Mouse (Mus musculus) liver, embryonic 14.5 days (tissue): ENCODE results near the gene Dedd2. TPM values are rescaled to one million over a fixed set of nuclear protein-coding genes. Genes with fewer than 3 reads are reported as not detected.

Source experiments
- ATAC-seq: fragments of 200-750 bp; cut with Nextera tagmentation; 2 replicates; pipeline ENCODE4 v1.8.0; 2017; ENCODE audit warnings: moderate number of reproducible peaks, mild to moderate bottlenecking, moderate library complexity; ENCODE audit not compliant: insufficient read depth
- DNase-seq, 3 experiments: peaks; one replicate each; pipeline ENCODE4 v3.0.0-alpha.2; 2012 to 2013; ENCODE audit warnings: low read depth in 3 of 3, low spot score in 3 of 3
- H3K27ac ChIP-seq: fragments of 300-500 bp; sonication (generic); 2 replicates; pipeline ENCODE4 v1.5.1; 2014; ENCODE audit warnings: moderate library complexity, mild to moderate bottlenecking, control low read depth, inconsistent platforms
- H3K27me3 ChIP-seq: fragments of 300-500 bp; sonication (generic); 2 replicates; pipeline ENCODE4 v1.6.1; 2014; ENCODE audit warnings: mild to moderate bottlenecking, low read length, moderate library complexity; ENCODE audit not compliant: control insufficient read depth, insufficient read depth
- H3K36me3 ChIP-seq: fragments of 300-500 bp; sonication (generic); replicated peaks from 2 replicates; pipeline ENCODE4 v1.6.1; 2014; ENCODE audit warnings: low read depth; ENCODE audit not compliant: control insufficient read depth, insufficient read depth
- H3K4me1 ChIP-seq, 2 experiments: fragments of 200-500 bp in 1 of 2; fragments of 300-500 bp in 1 of 2; sonication (generic) in 1 of 2; replicated peaks; 2 replicates each; pipeline ENCODE4 v1.6.1; 2012 to 2014; ENCODE audit warnings: antibody characterized with exemption in 1 of 2, inconsistent platforms in 1 of 2, low read length in 1 of 2; ENCODE audit not compliant: control insufficient read depth in 2 of 2, insufficient read depth in 2 of 2
- H3K4me2 ChIP-seq: fragments of 300-500 bp; sonication (generic); 2 replicates; pipeline ENCODE4 v1.6.1; 2014; ENCODE audit warnings: low read depth, mild to moderate bottlenecking, control low read depth, moderate library complexity
- H3K4me3 ChIP-seq, 2 experiments: fragments of 200-500 bp in 1 of 2; fragments of 300-500 bp in 1 of 2; sonication (generic) in 1 of 2; 2 replicates each; pipeline ENCODE4 v1.5.1; 2012 to 2014; ENCODE audit warnings: low read depth in 2 of 2, low read length in 2 of 2, mild to moderate bottlenecking in 2 of 2, control low read depth in 1 of 2, inconsistent platforms in 1 of 2, moderate library complexity in 1 of 2; ENCODE audit not compliant: insufficient read depth in 1 of 2
- H3K9ac ChIP-seq: fragments of 300-500 bp; sonication (generic); replicated peaks from 2 replicates; pipeline ENCODE4 v1.6.1; 2014; ENCODE audit warnings: mild to moderate bottlenecking, control low read depth, moderate library complexity
- H3K9me3 ChIP-seq: fragments of 300-500 bp; sonication (generic); 2 replicates; pipeline ENCODE4 v1.6.1; 2016; ENCODE audit warnings: low read length, mixed read lengths; ENCODE audit not compliant: control insufficient read depth
- CTCF ChIP-seq: IDR thresholded peaks from 2 replicates; pipeline ENCODE4 v1.5.1; 2016; ENCODE audit warnings: antibody characterized with exemption, low read depth, control low read depth
- EP300 ChIP-seq: IDR thresholded peaks from 2 replicates; pipeline ENCODE4 v1.6.1; 2016; ENCODE audit warnings: antibody characterized with exemption, low read depth
- WGBS: fragments of 180-500 bp; shearing (Covaris S2); extraction: QIAGEN DNeasy Blood & Tissue Kit; methylation state at CpG from one replicate; pipeline ENCODE4 v1.1.7; 2014; ENCODE audit not compliant: insufficient replicate concordance; 5-methylcytosine and 5-hydroxymethylcytosine counted together
- polyA plus RNA-seq, 2 experiments: library from polyadenylated mRNA; depleted of rRNA in 1 of 2; stranded (reverse) in 1 of 2; unstranded in 1 of 2; fragments of >200 nt; fragmentation: Nextera tagmentation in 1 of 2; extraction: Ambion mirVana in 1 of 2; gene quantifications; 2 replicates each; pipeline versions ENCODE4 v1.2.1 to v1.2.3; 2012 to 2014

The Dedd2 gene
- polyA plus RNA-seq, 2 experiments: 20.8 to 26.9 TPM

GRCm38 (mm10) chr7:25263968-25264870 is 43.8 kb upstream of the Dedd2 start:
- Histone ChIP-seq H3K9ac (no peak overlapping the region), H3K9me3 (no peaks in the 10 kb centered on the region), H3K36me3 (no peaks in the 10 kb centered on the region), H3K4me1 (peaks cover 12 to 20% of the 10 kb centered on the region in 2 experiments), H3K27me3 (no peaks in the 10 kb centered on the region), H3K4me2 (no peak overlapping the region), H3K27ac (no peak overlapping the region), H3K4me3 (no peak overlapping the region)
- ATAC-seq (no peak), DNase-seq (no peak)
- no peak for TF ChIP-seq EP300
- TF ChIP-seq CTCF: no peak
- WGBS: 45% methylated on average over 17 of the region's 17 CpGs

- no peak overlapping the region for H3K27ac ChIP-seq
- no peaks in the 10 kb centered on the region for H3K36me3 ChIP-seq
- H3K9me3 ChIP-seq: no peaks in the 10 kb centered on the region
- peaks cover 5 to 13% of the 10 kb centered on the region in 2 experiments for H3K4me1 ChIP-seq
- 70% methylated on average over 1 of the region's 1 CpGs for whole genome bisulfite sequencing
- H3K27me3 ChIP-seq: no peaks in the 10 kb centered on the region
- no peak overlapping the region for H3K9ac ChIP-seq
- TF ChIP-seq EP300: no peak
- no peak for TF ChIP-seq CTCF
- ATAC-seq (no peak), DNase-seq (no peak)
- no peak overlapping the region for H3K4me3 ChIP-seq
- H3K4me2 ChIP-seq: no peak overlapping the region
Measured at GRCm38 (mm10) chr7:25261896-25262295, 41.5 kb upstream of the Dedd2 start.

- no peaks in the 10 kb centered on the region for H3K9me3 ChIP-seq
- TF ChIP-seq EP300 (no peak), CTCF (no peak)
- H3K27me3 ChIP-seq: no peaks in the 10 kb centered on the region
- H3K4me2 ChIP-seq: no peak overlapping the region; the same call in 1 of the 2 replicates
- ATAC-seq (no peak), DNase-seq (no peak)
- no peaks in the 10 kb centered on the region for H3K36me3 ChIP-seq
- no peak overlapping the region for H3K27ac ChIP-seq
- peaks cover 14 to 20% of the 10 kb centered on the region in 2 experiments for H3K4me1 ChIP-seq
- no peak overlapping the region for H3K4me3 ChIP-seq
- 33% methylated on average over 8 of the region's 8 CpGs for WGBS
- H3K9ac ChIP-seq: no peak overlapping the region
Measured at GRCm38 (mm10) chr7:25251822-25252221, 31.4 kb upstream of the Dedd2 start.

- Histone ChIP-seq H3K27ac (no peak overlapping the region), H3K4me2 (peak overlapping the region; percentile 99), H3K4me3 (peak overlapping the region; percentile 47 to 74), H3K27me3 (no peaks in the 10 kb centered on the region), H3K9me3 (no peaks in the 10 kb centered on the region), H3K9ac (peak overlapping the region; percentile 37), H3K4me1 (peaks cover 14 to 20% of the 10 kb centered on the region in 2 experiments), H3K36me3 (no peaks in the 10 kb centered on the region)
- ATAC-seq: 0 out of 2 replicates have a peak, but pooled peaks have one; percentile 17
- DNase-seq: no peak
- TF ChIP-seq CTCF: no peak
- no peak for TF ChIP-seq EP300
- 9% methylated on average over 22 of the region's 22 CpGs for WGBS
Measured at GRCm38 (mm10) chr7:25251071-25251791, 30.8 kb upstream of the Dedd2 start.
